Mouse (Mus musculus): ENCODE data around the gene Mag.

Mag gene

DNA sequence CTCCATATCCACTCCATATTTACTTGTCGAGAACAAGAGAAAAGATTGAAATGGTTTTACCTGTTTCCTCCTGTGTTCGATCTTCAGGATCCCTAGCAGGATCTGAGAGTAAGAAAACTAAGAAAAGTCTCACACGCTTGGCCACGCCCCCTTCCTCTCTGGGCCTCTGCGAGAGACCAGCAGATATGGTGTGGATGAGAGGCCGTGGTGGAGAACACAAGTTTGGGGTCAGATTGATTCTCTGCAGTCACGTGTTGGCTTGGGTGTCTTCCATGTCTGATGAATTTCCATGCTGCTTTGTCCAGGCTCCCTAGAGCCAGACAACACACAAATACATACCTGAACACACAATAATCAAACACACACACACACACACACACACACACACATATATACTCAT is 34.5 kb downstream of the Mag start, which contains the start of gene Cd22:
Gene Cd22 (minus strand): TSS at position 167 of the 400 bp plus-strand sequence.
- in situ Hi-C loops (cut with MboI, MseI): loop anchor here (25.0 kb wide), 1 partner anchor 1443 kb away; no protein-coding TSS in a partner anchor

GRCm38 (mm10) chr7:30878950-30879349 is 35.7 kb downstream of the Mag start:
- in situ Hi-C loops (cut with MboI, MseI): loop anchor here (25.0 kb wide), 1 partner anchor 1442 kb away; no protein-coding TSS in a partner anchor

- in situ Hi-C loops (cut with MboI, MseI): no loop called here
Measured at GRCm38 (mm10) chr7:30873083-30873482, 41.6 kb downstream of the Mag start.

DNA sequence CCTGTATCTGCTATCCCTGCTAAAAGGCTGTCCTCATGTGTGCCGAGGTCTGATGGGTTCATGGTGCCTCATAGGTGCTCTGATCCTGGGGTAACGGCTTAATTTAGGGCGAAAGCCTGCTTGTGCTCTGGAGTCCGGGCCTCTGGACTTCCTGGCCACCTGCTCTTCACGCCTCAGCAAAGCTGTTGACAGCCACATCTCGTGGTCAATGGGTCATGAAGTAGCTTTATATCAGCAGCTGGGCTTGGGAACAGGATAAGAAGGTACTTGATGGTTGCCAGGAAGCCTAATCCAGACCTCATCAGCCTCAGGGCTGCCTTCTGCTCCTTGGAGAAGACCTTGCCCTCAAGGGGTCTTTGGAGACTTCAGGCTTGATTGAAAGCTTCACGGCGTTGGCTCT is 51.3 kb downstream of the Mag start:
- in situ Hi-C loops (cut with MboI, MseI): loop anchor here (5.0 kb wide), 1 partner anchor 56 kb away; no protein-coding TSS in a partner anchor

- in situ Hi-C loops (cut with MboI, MseI): loop anchor here (5.0 kb wide), 1 partner anchor 54 kb away; no protein-coding TSS in a partner anchor
Measured at GRCm38 (mm10) chr7:30861464-30861863, 53.2 kb downstream of the Mag start, which contains the start of gene Ffar1. Gene Ffar1 (minus strand): TSS chr7:30861564.

GRCm38 (mm10) chr7:30859635-30860402 is 54.9 kb downstream of the Mag start:
- in situ Hi-C loops (cut with MboI, MseI): loop anchor here (5.0 kb wide), 1 partner anchor 53 kb away; no protein-coding TSS in a partner anchor

DNA sequence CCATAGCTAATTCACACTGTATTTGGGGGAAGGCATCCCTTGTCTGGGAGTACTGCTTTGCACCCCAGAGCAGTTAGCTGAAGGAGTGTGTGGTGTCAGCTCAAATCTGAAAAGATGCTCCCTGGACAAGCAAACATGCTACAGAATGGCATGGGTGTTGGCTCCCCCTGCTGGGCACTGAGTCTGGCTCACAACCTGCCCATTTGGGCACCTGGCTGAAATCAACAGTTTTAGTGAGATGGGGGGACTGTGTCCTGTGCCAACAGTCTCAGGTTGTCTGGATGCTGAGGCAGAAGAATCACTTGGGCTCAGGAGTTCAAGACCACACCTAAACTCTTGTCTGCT is 55.4 kb downstream of the Mag start:
- in situ Hi-C loops (cut with MboI, MseI): no loop called here

DNA sequence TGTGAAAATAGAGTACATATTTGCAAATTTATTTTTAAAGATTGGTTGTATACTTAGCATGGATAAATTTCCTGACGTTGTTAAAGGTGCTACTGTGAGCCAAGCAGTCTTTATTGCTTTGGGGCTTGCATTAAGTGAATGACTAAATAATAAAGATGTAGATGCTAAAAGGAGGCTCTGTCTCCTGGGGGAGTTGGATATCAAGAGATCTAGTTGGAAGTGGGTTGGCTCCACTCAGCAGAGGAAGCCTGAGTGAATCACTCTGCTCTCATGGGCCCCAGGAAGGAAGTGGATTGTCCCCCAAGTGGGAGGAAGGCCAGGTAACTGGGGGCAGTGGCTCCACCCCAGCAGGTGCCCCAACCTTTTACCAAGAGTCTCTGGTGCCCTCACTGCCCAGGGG is 56.9 kb downstream of the Mag start:
- in situ Hi-C loops (cut with MboI, MseI): no loop called here

- in situ Hi-C loops (cut with MboI, MseI): no loop called here
Measured at GRCm38 (mm10) chr7:30856078-30856477, 58.6 kb downstream of the Mag start, which contains the start of gene Ffar3. Gene Ffar3 (minus strand): TSS chr7:30856178.

DNA sequence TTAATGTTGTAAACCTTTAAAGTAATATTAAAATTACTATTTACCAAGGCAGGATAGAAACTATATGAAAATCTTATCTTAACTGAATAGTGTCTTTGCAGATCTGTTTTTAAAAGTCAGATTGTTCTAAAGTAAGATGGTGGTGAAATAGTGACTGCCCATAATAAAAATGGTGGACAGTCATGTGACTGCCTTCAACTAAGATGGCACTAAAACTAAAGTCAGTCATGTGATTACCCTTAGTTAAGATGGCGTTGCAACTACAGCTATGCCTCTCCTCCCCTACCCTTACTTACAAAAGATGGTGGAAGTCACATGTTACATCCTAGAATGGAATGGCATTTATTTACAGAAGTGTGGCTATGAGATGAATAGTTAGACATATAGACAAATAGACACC is 63.3 kb downstream of the Mag start:
- in situ Hi-C loops (cut with MboI, MseI): no loop called here

Data from T-helper 2 cell (primary cell).